Mouse (Mus musculus) left cerebral cortex, postnatal 4 days (tissue): Measurements from ENCODE around the gene Habp4. TPM values are rescaled to one million over a fixed set of nuclear protein-coding genes. Genes with fewer than 3 reads are reported as not detected.
A peak's percentile ranks its signal among the peaks of the same experiment; 100 is the strongest.

ENCODE experiments used
- DNase-seq: peaks from one replicate; pipeline ENCODE4 v3.0.0-alpha.2; 2022
- intact Hi-C: fragments of 180-260 bp; cut with DNase I; formaldehyde crosslinking; loops from one replicate; pipeline ENCODE4 v1.15.1; 2025
- total RNA-seq, 2 experiments: library from RNA; stranded (reverse); gene quantifications; 2 replicates each; pipeline ENCODE4 v1.2.3; 2021

Gene Habp4
- total RNA-seq, result 10 to 100 TPM; 51.5 to 54.6 TPM

DNA sequence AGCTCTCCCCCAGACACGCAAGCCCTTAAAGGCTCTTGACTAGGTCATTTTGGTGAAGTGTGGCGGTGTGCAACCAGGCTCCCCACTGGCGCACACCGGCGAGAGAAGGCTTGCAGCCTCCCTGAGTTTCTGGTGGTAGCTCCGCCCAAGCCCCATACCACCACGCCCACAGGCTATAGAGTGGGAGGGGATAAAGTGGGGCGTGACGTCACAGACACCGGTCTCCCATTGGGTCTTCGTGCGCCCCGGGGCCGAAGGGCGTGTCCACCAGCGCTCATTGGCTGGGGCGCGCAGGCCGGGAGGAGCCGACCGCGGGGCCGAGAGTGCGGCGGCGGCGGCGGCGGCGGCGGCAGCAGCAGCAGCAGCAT lies at the start of gene Habp4:
TSS of gene Habp4 (plus strand) at position 277 of the 368 bp plus-strand sequence.
- peak; percentile 98 for DNase-seq
- intact Hi-C loops, result loop anchor here (10.0 kb wide), 1 partner anchor 273 kb away; the partner anchor contains the start of gene Cdk20

DNA sequence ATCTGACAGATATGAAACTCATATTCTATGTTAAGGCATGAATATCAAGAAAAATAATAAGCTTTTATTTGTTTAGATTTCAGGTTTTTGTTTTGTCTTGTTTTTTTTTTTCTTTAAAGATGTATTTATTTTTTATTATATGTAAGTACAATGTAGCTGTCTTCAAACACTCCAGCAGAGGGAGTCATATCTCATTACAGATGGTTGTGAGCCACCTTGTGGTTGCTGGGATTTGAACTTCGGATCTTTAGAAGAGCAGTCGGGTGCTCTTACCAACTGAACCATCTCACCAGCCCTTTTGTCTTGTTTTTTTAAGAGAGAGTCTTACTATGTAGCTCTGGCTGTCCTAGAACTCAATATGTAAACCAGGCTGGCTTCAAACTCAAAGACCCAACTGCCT lies 44.2 kb upstream of the Habp4 start:
- intact Hi-C loops, result no loop called here
- no peak for DNase-seq

GRCm38 (mm10) chr13:64120760-64121159 lies 40.9 kb upstream of the Habp4 start:
- intact Hi-C loops, result no loop called here
- no peak for DNase-seq

- DNase-seq, result no peak
- intact Hi-C loops, result no loop called here
These were observed 38.0 kb upstream of the Habp4 start for GRCm38 (mm10) chr13:64123491-64124188.

GRCm38 (mm10) chr13:64124886-64125285 lies 36.7 kb upstream of the Habp4 start:
- no peak for DNase-seq
- intact Hi-C loops, result no loop called here

DNA sequence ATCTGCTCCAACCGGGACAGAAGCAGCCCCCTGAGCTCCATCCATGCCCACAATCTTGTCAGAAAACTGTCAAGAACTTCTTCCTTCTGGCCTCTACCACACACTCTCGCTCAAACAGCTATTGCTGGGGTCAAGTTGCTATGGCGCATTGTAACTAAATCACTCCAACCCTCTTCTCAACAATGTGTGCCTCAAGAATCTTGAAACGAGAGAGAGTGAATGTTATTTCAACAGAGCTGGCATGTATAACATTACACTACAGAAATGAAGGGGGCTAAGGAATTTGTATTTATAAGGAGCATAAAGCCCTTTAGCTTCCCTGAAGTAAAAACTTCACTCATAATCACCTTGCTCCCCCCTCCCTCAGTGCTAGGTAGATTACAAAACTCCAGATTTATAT lies 35.3 kb upstream of the Habp4 start:
- DNase-seq, result no peak
- intact Hi-C loops, result no loop called here

GRCm38 (mm10) chr13:64128858-64129615 lies 32.6 kb upstream of the Habp4 start, which contains the start of gene Slc35d2:
TSS of gene Slc35d2 (minus strand) at chr13:64129368.
- DNase-seq, result peak; percentile 40
- intact Hi-C loops, result no loop called here

- peak; percentile 36 for DNase-seq
- intact Hi-C loops, result no loop called here
These were observed 31.8 kb upstream of the Habp4 start for GRCm38 (mm10) chr13:64129616-64130375.

DNA sequence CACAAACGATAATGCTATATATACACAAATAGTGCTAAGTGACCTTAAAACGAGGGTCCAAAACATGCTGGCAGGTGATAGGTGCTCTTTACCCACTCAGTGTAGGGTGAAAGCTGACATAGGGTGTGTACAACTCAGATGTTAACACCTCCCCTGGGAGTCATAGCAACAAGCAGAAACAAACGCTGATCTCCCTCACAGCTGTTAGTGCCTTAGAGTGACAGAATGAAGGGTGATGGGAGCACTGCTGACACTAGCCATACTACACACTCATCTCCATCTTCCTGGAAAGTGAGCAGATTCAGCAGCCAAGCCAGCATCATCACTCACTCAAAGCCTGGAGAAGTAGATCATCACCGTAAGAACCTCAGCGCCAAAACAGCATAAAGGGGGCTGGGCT lies 11.5 kb upstream of the Habp4 start:
- intact Hi-C loops, result no loop called here
- no peak for DNase-seq

DNA sequence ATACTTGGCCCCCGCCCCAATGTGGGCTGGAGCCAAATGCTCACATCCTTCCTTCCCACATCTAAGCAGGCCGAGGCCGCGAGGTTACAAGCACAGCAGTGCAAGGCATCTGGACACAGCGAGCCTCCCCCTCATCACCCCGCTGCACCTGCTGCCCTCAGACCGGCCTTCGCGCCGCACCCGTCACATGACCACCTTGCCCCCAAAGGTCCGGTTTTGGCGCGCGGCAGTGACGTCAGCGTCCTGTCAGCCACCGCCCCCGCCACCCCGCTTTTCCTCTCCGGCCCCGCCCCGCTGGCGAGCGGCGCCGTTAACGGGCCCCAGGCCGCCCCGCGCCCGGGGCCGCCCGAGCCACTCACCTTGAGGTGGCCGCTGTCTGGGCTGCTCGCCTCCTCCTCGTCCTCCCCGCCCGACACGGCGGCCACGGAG lies 9.4 kb upstream of the Habp4 start:
- DNase-seq, result peak; percentile 93
- intact Hi-C loops, result no loop called here

DNA sequence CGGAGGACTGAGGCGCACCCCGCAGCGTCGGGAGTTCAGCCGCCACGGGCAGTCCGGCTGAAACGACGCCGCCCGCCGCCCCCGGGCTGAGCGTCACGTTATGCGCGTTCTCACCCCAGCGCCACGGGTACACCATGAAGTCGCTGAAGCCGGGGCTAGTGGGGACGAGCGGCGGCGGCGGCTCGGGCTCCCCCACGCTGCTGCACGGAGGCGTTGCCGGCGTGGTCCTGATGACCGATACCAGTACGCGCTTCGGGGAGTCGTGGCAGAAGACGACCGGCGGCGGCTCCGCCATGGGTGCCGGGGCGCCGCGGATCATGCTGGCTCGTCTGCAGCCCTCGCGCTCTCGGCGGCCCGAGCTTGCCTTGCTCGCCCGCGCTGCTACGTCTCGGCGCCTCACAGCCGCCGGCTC lies 8.9 kb upstream of the Habp4 start:
- DNase-seq, result peak; percentile 48
- intact Hi-C loops, result no loop called here

GRCm38 (mm10) chr13:64153083-64153682 lies 8.4 kb upstream of the Habp4 start, which contains the start of gene Zfp367:
TSS of gene Zfp367 (minus strand) at chr13:64153202.
- intact Hi-C loops, result no loop called here
- peak; percentile 97 for DNase-seq

DNA sequence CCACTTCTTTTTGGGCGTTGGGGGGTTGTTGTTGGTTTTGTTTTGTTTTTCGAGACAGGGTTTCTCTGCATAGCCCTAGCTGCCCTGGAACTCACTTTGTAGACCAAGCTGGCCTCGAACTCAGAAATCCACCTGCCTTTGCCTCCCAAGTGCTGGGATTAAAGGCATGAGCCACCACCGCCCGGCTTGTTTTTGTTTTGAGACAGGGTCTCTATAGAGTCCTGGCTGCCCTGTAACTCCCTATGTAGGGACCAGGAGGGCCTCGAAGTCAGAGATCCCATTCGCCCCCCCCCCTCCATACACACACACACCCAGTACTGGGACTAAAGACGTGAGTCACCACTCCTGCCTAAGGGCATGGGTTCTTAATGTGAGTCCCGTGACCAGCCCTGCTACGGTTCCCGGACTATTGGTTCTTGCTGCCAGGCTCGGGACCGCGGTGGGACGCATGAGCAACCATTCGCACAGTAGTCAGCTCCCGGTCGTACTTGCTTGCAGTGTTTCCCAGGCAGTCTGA lies 7.8 kb upstream of the Habp4 start:
- intact Hi-C loops, result no loop called here
- DNase-seq, result peak; percentile 32

- intact Hi-C loops, result no loop called here
- no peak for DNase-seq
These were observed 7.0 kb upstream of the Habp4 start for GRCm38 (mm10) chr13:64154651-64155050.

- intact Hi-C loops, result no loop called here
- no peak for DNase-seq
These were observed 6.5 kb upstream of the Habp4 start for GRCm38 (mm10) chr13:64155171-64155571.

GRCm38 (mm10) chr13:64156966-64157365 lies 4.7 kb upstream of the Habp4 start:
- intact Hi-C loops, result no loop called here
- DNase-seq, result no peak

DNA sequence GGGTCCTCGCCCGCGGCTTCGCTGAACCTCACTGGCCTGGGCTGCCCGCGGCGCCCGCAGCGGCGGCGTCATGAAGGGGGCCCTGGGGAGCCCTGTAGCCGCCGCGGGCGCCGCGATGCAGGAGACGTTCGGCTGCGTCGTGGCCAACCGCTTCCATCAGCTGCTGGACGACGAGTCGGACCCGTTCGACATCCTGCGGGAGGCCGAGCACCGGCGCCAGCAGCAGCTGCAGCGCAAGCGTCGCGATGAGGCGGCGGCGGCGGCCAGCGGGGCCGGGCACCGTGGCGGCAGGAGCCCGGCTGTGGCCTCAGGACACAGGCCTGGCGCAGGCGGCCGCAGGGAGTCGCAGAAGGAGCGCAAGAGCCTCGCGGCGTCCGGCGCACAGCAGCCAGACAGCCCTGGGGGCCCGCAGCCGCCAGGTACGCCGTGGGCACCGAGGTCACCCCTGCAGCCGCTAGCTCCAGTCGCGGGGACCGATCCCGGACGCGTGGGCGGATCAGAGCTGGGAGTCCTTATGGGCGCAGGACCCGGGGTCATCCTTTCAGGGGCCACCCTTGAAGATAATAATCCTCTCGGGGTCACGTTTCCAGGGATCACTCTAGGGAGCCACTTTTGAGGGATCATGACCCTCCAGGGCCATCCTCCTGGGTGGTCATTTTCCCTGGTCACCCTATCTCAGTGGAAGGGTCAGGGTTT lies 440 bp downstream of the Habp4 start:
- DNase-seq, result no peak
- intact Hi-C loops, result loop anchor here (10.0 kb wide), 1 partner anchor 273 kb away; the partner anchor contains the start of gene Cdk20

DNA sequence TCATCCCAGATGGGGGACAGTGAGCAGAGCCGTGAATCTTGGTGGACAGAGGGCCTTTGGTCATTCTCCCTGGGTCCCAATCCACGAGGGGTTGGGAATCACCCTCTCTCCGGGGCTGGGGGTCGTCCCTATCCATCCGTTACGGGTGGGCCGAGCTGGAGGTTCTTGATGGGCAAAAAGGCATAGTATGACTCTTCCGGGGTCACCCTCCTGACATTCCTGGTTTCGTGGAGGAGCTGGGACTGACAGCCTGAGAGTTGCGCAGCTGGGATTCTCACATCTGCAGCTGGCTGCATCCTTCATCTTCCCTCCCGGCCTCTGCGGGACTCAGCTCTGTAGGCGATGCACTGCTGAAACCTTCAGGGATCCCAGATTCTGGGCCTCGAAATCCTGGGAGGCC lies 1.0 kb downstream of the Habp4 start:
- intact Hi-C loops, result loop anchor here (10.0 kb wide), 1 partner anchor 272 kb away; the partner anchor contains the start of gene Cdk20
- no peak for DNase-seq

- intact Hi-C loops, result loop anchor here (10.0 kb wide), 1 partner anchor 272 kb away; the partner anchor contains the start of gene Cdk20
These were observed 1.6 kb downstream of the Habp4 start for GRCm38 (mm10) chr13:64163147-64163715.

More at GRCm38 (mm10) chr13:64163147-64163715, 1.6 kb downstream of the Habp4 start:
- no peak for DNase-seq
